Mouse (Mus musculus) intestine, embryonic 15.5 days (tissue): ENCODE results near the gene Tgm4. TPM values are rescaled to one million over a fixed set of nuclear protein-coding genes. Genes with fewer than 3 reads are reported as not detected.

Source experiments
- ATAC-seq: fragments of 200-750 bp; cut with Nextera tagmentation; 2 replicates; pipeline ENCODE4 v1.8.0; 2017; ENCODE audit warnings: moderate TSS enrichment, moderate library complexity
- H3K27ac ChIP-seq: fragments of 300-500 bp; sonication (generic); 2 replicates; pipeline ENCODE4 v1.5.1; 2015; ENCODE audit warnings: mild to moderate bottlenecking, inconsistent platforms
- H3K27me3 ChIP-seq: fragments of 300-500 bp; sonication (generic); replicated peaks from 2 replicates; pipeline ENCODE4 v1.6.1; 2015; ENCODE audit warnings: inconsistent platforms
- H3K36me3 ChIP-seq: fragments of 300-500 bp; sonication (generic); 2 replicates; pipeline ENCODE4 v1.6.1; 2015; ENCODE audit warnings: inconsistent platforms
- H3K4me1 ChIP-seq: fragments of 300-500 bp; sonication (generic); replicated peaks from 2 replicates; pipeline ENCODE4 v1.6.1; 2015; ENCODE audit warnings: inconsistent platforms
- H3K4me2 ChIP-seq: fragments of 300-500 bp; sonication (generic); replicated peaks from 2 replicates; pipeline ENCODE4 v1.6.1; 2015; ENCODE audit warnings: mild to moderate bottlenecking, inconsistent platforms
- H3K4me3 ChIP-seq: fragments of 300-500 bp; sonication (generic); replicated peaks from 2 replicates; pipeline ENCODE4 v1.5.1; 2015; ENCODE audit warnings: inconsistent platforms
- H3K9ac ChIP-seq: fragments of 300-500 bp; sonication (generic); 2 replicates; pipeline ENCODE4 v1.6.1; 2015; ENCODE audit warnings: inconsistent platforms
- H3K9me3 ChIP-seq: fragments of 300-500 bp; sonication (generic); 2 replicates; pipeline ENCODE4 v1.6.1; 2016; ENCODE audit warnings: inconsistent platforms
- WGBS: fragments of 180-500 bp; shearing (Covaris S2); methylation state at CpG from one replicate; pipeline ENCODE4 v1.1.7; 2015; 5-methylcytosine and 5-hydroxymethylcytosine counted together
- polyA plus RNA-seq: library from polyadenylated mRNA; unstranded; fragments of >200 nt; fragmentation: Nextera tagmentation; extraction: Ambion mirVana; gene quantifications from 2 replicates; pipeline ENCODE4 v1.2.1, GENCODE M21; 2015

Gene Tgm4
- polyA plus RNA-seq, 1 experiment from 2014 or later, result 0.26 TPM

GRCm38 (mm10) chr9:123060172-123060571 is 25.6 kb downstream of the Tgm4 start:
- 56% methylated on average over 3 of the region's 3 CpGs for WGBS
- Histone ChIP-seq H3K4me3 (no peak overlapping the region), H3K27me3 (no peaks in the 10 kb centered on the region), H3K36me3 (no peaks in the 10 kb centered on the region), H3K4me1 (no peaks in the 10 kb centered on the region), H3K27ac (no peak overlapping the region), H3K4me2 (no peak overlapping the region), H3K9ac (no peak overlapping the region), H3K9me3 (no peaks in the 10 kb centered on the region)
- ATAC-seq, result peak; percentile 62

- Histone ChIP-seq H3K4me3 (no peak overlapping the region), H3K4me2 (no peak overlapping the region), H3K9ac (no peak overlapping the region), H3K9me3 (no peaks in the 10 kb centered on the region), H3K27me3 (no peaks in the 10 kb centered on the region), H3K36me3 (peaks cover 27% of the 10 kb centered on the region), H3K4me1 (no peaks in the 10 kb centered on the region), H3K27ac (no peak overlapping the region)
- no peak for ATAC-seq
- WGBS, result 90% methylated on average over 5 of the region's 5 CpGs
Observed at GRCm38 (mm10) chr9:123079149-123079548, 44.6 kb downstream of the Tgm4 start.

GRCm38 (mm10) chr9:123080355-123080754 is 45.8 kb downstream of the Tgm4 start:
- Histone ChIP-seq H3K27ac (no peak overlapping the region), H3K4me2 (no peak overlapping the region), H3K4me1 (no peaks in the 10 kb centered on the region), H3K27me3 (no peaks in the 10 kb centered on the region), H3K9ac (no peak overlapping the region), H3K9me3 (no peaks in the 10 kb centered on the region), H3K4me3 (no peak overlapping the region), H3K36me3 (peaks cover 20% of the 10 kb centered on the region)
- WGBS, result 93% methylated on average over 7 of the region's 7 CpGs
- ATAC-seq, result no peak

- no peak overlapping the region for H3K4me3 ChIP-seq
- H3K27me3 ChIP-seq, result no peaks in the 10 kb centered on the region
- H3K9me3 ChIP-seq, result no peaks in the 10 kb centered on the region
- no peak for ATAC-seq
- H3K36me3 ChIP-seq, result peaks cover 23% of the 10 kb centered on the region
- H3K9ac ChIP-seq, result no peak overlapping the region
- no peaks in the 10 kb centered on the region for H3K4me1 ChIP-seq
- no peak overlapping the region for H3K27ac ChIP-seq
- H3K4me2 ChIP-seq, result no peak overlapping the region
- 84% methylated on average over 1 of the region's 1 CpGs for WGBS
Observed at GRCm38 (mm10) chr9:123080796-123081195, 46.3 kb downstream of the Tgm4 start.

GRCm38 (mm10) chr9:123085373-123085772 is 50.8 kb downstream of the Tgm4 start:
- no peaks in the 10 kb centered on the region for H3K27me3 ChIP-seq
- H3K9me3 ChIP-seq, result no peaks in the 10 kb centered on the region
- WGBS, result 74% methylated on average over 1 of the region's 1 CpGs
- no peak overlapping the region for H3K27ac ChIP-seq
- no peak for ATAC-seq
- no peaks in the 10 kb centered on the region for H3K4me1 ChIP-seq
- no peak overlapping the region for H3K4me3 ChIP-seq
- H3K4me2 ChIP-seq, result no peak overlapping the region
- H3K36me3 ChIP-seq, result peaks cover 34% of the 10 kb centered on the region
- H3K9ac ChIP-seq, result no peak overlapping the region

- 68% methylated on average over 3 of the region's 3 CpGs for WGBS
- Histone ChIP-seq H3K27ac (no peak overlapping the region), H3K4me2 (no peak overlapping the region), H3K4me1 (no peaks in the 10 kb centered on the region), H3K9ac (no peak overlapping the region), H3K9me3 (no peaks in the 10 kb centered on the region), H3K27me3 (no peaks in the 10 kb centered on the region), H3K36me3 (peaks cover 37% of the 10 kb centered on the region), H3K4me3 (no peak overlapping the region)
- no peak for ATAC-seq
Observed at GRCm38 (mm10) chr9:123087558-123087957, 53.0 kb downstream of the Tgm4 start.

GRCm38 (mm10) chr9:123090844-123091243 is 56.3 kb downstream of the Tgm4 start:
- H3K9me3 ChIP-seq, result no peaks in the 10 kb centered on the region
- H3K4me1 ChIP-seq, result no peaks in the 10 kb centered on the region
- whole genome bisulfite sequencing, result 88% methylated on average over 4 of the region's 4 CpGs
- H3K4me3 ChIP-seq, result no peak overlapping the region
- H3K36me3 ChIP-seq, result peaks cover 34% of the 10 kb centered on the region
- no peak for ATAC-seq
- H3K27ac ChIP-seq, result no peak overlapping the region
- no peak overlapping the region for H3K9ac ChIP-seq
- no peak overlapping the region for H3K4me2 ChIP-seq
- no peaks in the 10 kb centered on the region for H3K27me3 ChIP-seq

GRCm38 (mm10) chr9:123099631-123100455 is 65.3 kb downstream of the Tgm4 start:
- Histone ChIP-seq H3K27me3 (no peaks in the 10 kb centered on the region), H3K36me3 (peaks cover 34% of the 10 kb centered on the region), H3K4me3 (no peak overlapping the region), H3K9me3 (no peaks in the 10 kb centered on the region), H3K9ac (no peak overlapping the region), H3K4me2 (no peak overlapping the region), H3K4me1 (no peaks in the 10 kb centered on the region), H3K27ac (no peak overlapping the region)
- WGBS, result 90% methylated on average over 16 of the region's 16 CpGs
- no peak for ATAC-seq

- no peak overlapping the region for H3K4me2 ChIP-seq
- no peak overlapping the region for H3K27ac ChIP-seq
- H3K9ac ChIP-seq, result no peak overlapping the region
- no peaks in the 10 kb centered on the region for H3K9me3 ChIP-seq
- H3K36me3 ChIP-seq, result peaks cover 16% of the 10 kb centered on the region; the same call in 1 of the 2 replicates
- H3K27me3 ChIP-seq, result no peaks in the 10 kb centered on the region
- ATAC-seq, result no peak
- H3K4me1 ChIP-seq, result no peaks in the 10 kb centered on the region
- H3K4me3 ChIP-seq, result no peak overlapping the region
Observed at GRCm38 (mm10) chr9:123103425-123103824, 68.9 kb downstream of the Tgm4 start.

- Histone ChIP-seq H3K4me1 (no peaks in the 10 kb centered on the region), H3K4me3 (no peak overlapping the region), H3K27ac (no peak overlapping the region), H3K4me2 (no peak overlapping the region), H3K27me3 (no peaks in the 10 kb centered on the region), H3K9ac (no peak overlapping the region), H3K36me3 (peaks cover 12% of the 10 kb centered on the region; the same call in 1 of the 2 replicates), H3K9me3 (no peaks in the 10 kb centered on the region)
- ATAC-seq, result no peak
Observed at GRCm38 (mm10) chr9:123104362-123104761, 69.8 kb downstream of the Tgm4 start.

- Histone ChIP-seq H3K9me3 (no peaks in the 10 kb centered on the region), H3K4me3 (no peak overlapping the region), H3K27ac (no peak overlapping the region), H3K4me2 (no peak overlapping the region), H3K27me3 (no peaks in the 10 kb centered on the region), H3K9ac (no peak overlapping the region), H3K4me1 (peaks cover 9% of the 10 kb centered on the region), H3K36me3 (peaks cover 3% of the 10 kb centered on the region; the same call in 1 of the 2 replicates)
- WGBS, result 88% methylated on average over 4 of the region's 4 CpGs
- ATAC-seq, result no peak
Observed at GRCm38 (mm10) chr9:123107186-123107585, 72.7 kb downstream of the Tgm4 start.

- WGBS, result 89% methylated on average over 7 of the region's 7 CpGs
- H3K36me3 ChIP-seq, result peaks cover 3% of the 10 kb centered on the region; the same call in 1 of the 2 replicates
- H3K9me3 ChIP-seq, result no peaks in the 10 kb centered on the region
- no peak overlapping the region for H3K9ac ChIP-seq
- no peaks in the 10 kb centered on the region for H3K27me3 ChIP-seq
- H3K4me1 ChIP-seq, result peaks cover 13% of the 10 kb centered on the region
- ATAC-seq, result no peak
- H3K4me3 ChIP-seq, result no peak overlapping the region
- H3K4me2 ChIP-seq, result no peak overlapping the region
- no peak overlapping the region for H3K27ac ChIP-seq
Observed at GRCm38 (mm10) chr9:123109188-123109587, 74.7 kb downstream of the Tgm4 start.

GRCm38 (mm10) chr9:123111751-123112221 is 77.3 kb downstream of the Tgm4 start:
- H3K27ac ChIP-seq, result peak overlapping the region; percentile 98
- H3K4me1 ChIP-seq, result peaks cover 13% of the 10 kb centered on the region
- H3K4me3 ChIP-seq, result peak overlapping the region; percentile 98
- WGBS, result 41% methylated on average over 8 of the region's 8 CpGs
- H3K27me3 ChIP-seq, result no peaks in the 10 kb centered on the region
- peak overlapping the region; percentile 79 for H3K4me2 ChIP-seq
- H3K9me3 ChIP-seq, result no peaks in the 10 kb centered on the region
- H3K36me3 ChIP-seq, result no peaks in the 10 kb centered on the region
- ATAC-seq, result peak; percentile 35
- peak overlapping the region; percentile 95 for H3K9ac ChIP-seq
